Mouse (Mus musculus) CH12.LX (cell line): ENCODE data around the gene Gpr55. TPM values are rescaled to one million over a fixed set of nuclear protein-coding genes. Genes with fewer than 3 reads are reported as not detected.
A peak's percentile ranks its signal among the peaks of the same experiment; 100 is the strongest.
"Not testable (repeated sequence)": the region's sequence is repeated elsewhere in the genome, so short reads cannot be mapped to it uniquely, and the experiment has no call there.

Experiments used
- DNase-seq: peaks from one replicate; pipeline ENCODE4 v3.0.0-alpha.2; 2013; ENCODE audit errors: extremely low read depth
- H3K27ac ChIP-seq: 2 replicates; pipeline ENCODE4 v1.5.1; 2012; ENCODE audit warnings: low read depth, mild to moderate bottlenecking, control low read depth, moderate library complexity; ENCODE audit not compliant: insufficient read depth
- H3K27me3 ChIP-seq: replicated peaks from 2 replicates; pipeline ENCODE3; 2012; ENCODE audit warnings: inconsistent platforms
- H3K36me3 ChIP-seq, 2 experiments: replicated peaks in 1 of 2; 2 replicates each; pipeline versions ENCODE3 to v1.6.1; 2012; ENCODE audit warnings: inconsistent platforms in 1 of 2, low read length in 1 of 2, mild to moderate bottlenecking in 1 of 2, mixed read lengths in 1 of 2, moderate library complexity in 1 of 2; ENCODE audit not compliant: control insufficient read depth in 1 of 2, insufficient read depth in 1 of 2
- H3K4me1 ChIP-seq, 2 experiments: 2 replicates each; pipeline ENCODE4 v1.6.1; 2012; ENCODE audit warnings: inconsistent platforms in 1 of 2, moderate library complexity in 1 of 2; ENCODE audit not compliant: insufficient read depth in 2 of 2, control insufficient read depth in 1 of 2
- H3K4me2 ChIP-seq: 2 replicates; pipeline ENCODE4 v1.6.1; 2012; ENCODE audit warnings: low read depth, mild to moderate bottlenecking, control low read depth; ENCODE audit not compliant: poor library complexity, insufficient read depth, severe bottlenecking
- H3K4me3 ChIP-seq, 3 experiments: fragments of 150-350 bp in 1 of 3; sonication (generic) in 1 of 3; replicated peaks in 1 of 3; 2 replicates each; pipeline versions ENCODE3 to v1.5.1; 2011 to 2012; ENCODE audit warnings: low read depth in 2 of 3, low read length in 2 of 3, mild to moderate bottlenecking in 2 of 3, moderate library complexity in 2 of 3, control low read depth in 1 of 3, improper control_type of control experiment in 1 of 3, inconsistent platforms in 1 of 3, mixed read lengths in 1 of 3; ENCODE audit not compliant: poor library complexity in 1 of 3
- H3K79me2 ChIP-seq: replicated peaks from 2 replicates; pipeline ENCODE4 v1.6.1; 2012; ENCODE audit warnings: mild to moderate bottlenecking, moderate library complexity; ENCODE audit not compliant: control insufficient read depth, poor library complexity, insufficient read depth, severe bottlenecking; ENCODE audit errors: extremely low read depth
- H3K9ac ChIP-seq: 2 replicates; pipeline ENCODE4 v1.6.1; 2012; ENCODE audit warnings: low read depth, mild to moderate bottlenecking, control low read depth, moderate library complexity; ENCODE audit not compliant: insufficient read depth
- H3K9me3 ChIP-seq: replicated peaks from 2 replicates; pipeline ENCODE3; 2012; ENCODE audit warnings: low read length, inconsistent platforms, mixed read lengths
- BHLHE40 ChIP-seq: IDR thresholded peaks from 2 replicates; pipeline ENCODE4 v1.6.1; 2011; ENCODE audit warnings: mild to moderate bottlenecking, low read depth, low read length, improper control_type of control experiment
- CHD1 ChIP-seq: IDR thresholded peaks from 2 replicates; pipeline ENCODE4 v1.6.1; 2012; ENCODE audit warnings: low read depth, low read length, improper control_type of control experiment, inconsistent platforms
- CHD2 ChIP-seq: IDR thresholded peaks from 2 replicates; pipeline ENCODE4 v1.6.1; 2011; ENCODE audit warnings: low read length, improper control_type of control experiment
- ELF1 ChIP-seq: IDR thresholded peaks from 2 replicates; pipeline ENCODE4 v1.6.1; 2014; ENCODE audit warnings: low read depth, mild to moderate bottlenecking, inconsistent platforms, low read length, improper control_type of control experiment
- EP300 ChIP-seq: IDR thresholded peaks from 2 replicates; pipeline ENCODE4 v1.6.1; 2011; ENCODE audit warnings: low read length, improper control_type of control experiment
- ETS1 ChIP-seq: conservative IDR thresholded peaks from 2 replicates; pipeline ENCODE4 v1.6.1; 2012; ENCODE audit warnings: low read depth, mild to moderate bottlenecking, inconsistent platforms, low read length, improper control_type of control experiment, moderate library complexity
- IRF4 ChIP-seq: IDR thresholded peaks from 2 replicates; pipeline ENCODE4 v1.6.1; 2014; ENCODE audit warnings: low read depth, mild to moderate bottlenecking, inconsistent platforms, low read length, improper control_type of control experiment
- JUND ChIP-seq: conservative IDR thresholded peaks from 2 replicates; pipeline ENCODE4 v1.6.1; 2011; ENCODE audit warnings: low read depth, low read length, improper control_type of control experiment
- MAFK ChIP-seq: IDR thresholded peaks from 2 replicates; pipeline ENCODE4 v1.6.1; 2011; ENCODE audit warnings: low read length, improper control_type of control experiment; ENCODE audit not compliant: insufficient replicate concordance
- MXI1 ChIP-seq: IDR thresholded peaks from 2 replicates; pipeline ENCODE4 v1.6.1; 2011; ENCODE audit warnings: mild to moderate bottlenecking, low read depth, low read length, improper control_type of control experiment
- POLR2AphosphoS2 ChIP-seq: IDR thresholded peaks from 2 replicates; pipeline ENCODE4 v1.6.1; 2011; ENCODE audit warnings: low read depth, low read length, improper control_type of control experiment
- RCOR1 ChIP-seq: conservative IDR thresholded peaks from 2 replicates; pipeline ENCODE4 v1.6.1; 2012; ENCODE audit warnings: low read depth, mild to moderate bottlenecking, inconsistent platforms, low read length, improper control_type of control experiment
- SIN3A ChIP-seq: IDR thresholded peaks from 2 replicates; pipeline ENCODE4 v1.6.1; 2012; ENCODE audit warnings: low read length, improper control_type of control experiment, inconsistent platforms
- ZMIZ1 ChIP-seq: IDR thresholded peaks from 2 replicates; pipeline ENCODE4 v1.6.1; 2012; ENCODE audit warnings: low read depth, mild to moderate bottlenecking, inconsistent platforms, low read length, improper control_type of control experiment
- ZNF384 ChIP-seq: IDR thresholded peaks from 2 replicates; pipeline ENCODE4 v1.6.1; 2012; ENCODE audit warnings: low read depth, low read length, improper control_type of control experiment, inconsistent platforms
- dilution Hi-C: fragments of 300-500 bp; cut with MboI; formaldehyde crosslinking; loops from 2 replicates; pipeline ENCODE4 v1.14.3; 2020; ENCODE audit warnings: low sequenced_read_pairs; ENCODE audit not compliant: extremely low pct_unique_long_range_greater_than_20kb, extremely low pct_ligation_motif_present
- in situ Hi-C: fragments of 300-500 bp; cut with MboI; formaldehyde crosslinking; loops from 3 replicates; pipeline ENCODE4 v1.14.3; 2019; ENCODE audit warnings: low sequenced_read_pairs, low pct_ligation_motif_present, low pct_unique_long_range_greater_than_20kb, mixed read lengths
- polyA plus RNA-seq: library from polyadenylated mRNA; unstranded; fragments of >175 nt; gene quantifications from 2 replicates; pipeline ENCODE4 v1.2.1, GENCODE M21; 2012; ENCODE audit warnings: low read depth; ENCODE audit not compliant: insufficient read length
- total RNA-seq, 2 experiments: library from RNA; depleted of rRNA; stranded (reverse); fragments of 300-350 nt in 1 of 2; fragments of >200 nt in 1 of 2; gene quantifications; 2 replicates each; pipeline ENCODE4 v1.2.3; 2012 to 2014

The Gpr55 gene
- total and polyA plus RNA-seq, 3 experiments: 16.4 to 24.3 (median 17.3) TPM

DNA sequence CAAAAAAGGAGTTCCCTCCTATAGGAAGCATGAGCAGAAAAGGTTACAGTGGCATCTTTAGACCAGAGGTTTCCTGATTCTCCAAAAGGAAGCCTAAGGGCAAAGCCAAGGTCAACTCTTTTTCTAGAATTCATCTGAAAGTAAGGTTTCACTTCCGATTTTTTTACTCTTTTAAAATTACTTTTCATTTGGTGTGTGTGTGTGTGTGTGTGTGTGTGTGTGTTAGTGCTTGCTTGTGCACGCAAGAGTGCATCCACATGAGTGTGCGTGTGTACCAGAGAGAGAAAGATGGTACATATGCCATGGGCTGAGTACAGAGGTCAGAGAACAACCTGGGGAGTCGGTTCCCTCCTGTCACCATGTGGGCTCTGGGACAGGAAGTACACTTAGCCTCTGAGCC is 28.1 kb upstream of the Gpr55 start:
- Histone ChIP-seq H3K4me2 (peak overlapping the region; percentile 8; the same call in 1 of the 2 replicates), H3K4me1 (peaks cover 23 to 67% of the 10 kb centered on the region in 2 experiments)
- H3K4me3 ChIP-seq, H3K36me3 ChIP-seq, H3K9ac ChIP-seq, DNase-seq, dilution Hi-C loops, H3K79me2 ChIP-seq, in situ Hi-C loops, H3K27ac ChIP-seq, H3K27me3 ChIP-seq, H3K9me3 ChIP-seq: not testable (repeated sequence)
- peak; percentile 49; the same call in 1 of the 2 replicates for TF ChIP-seq CHD1
- peak; percentile 62 for TF ChIP-seq ZNF384
- 0 out of 2 replicates have a peak, but pooled peaks have one; percentile 23 for TF ChIP-seq SIN3A
- TF ChIP-seq ETS1: 0 out of 2 replicates have a peak, but pooled peaks have one; percentile 9
- 0 out of 2 replicates have a peak, but pooled peaks have one; percentile 58 for TF ChIP-seq RCOR1
- peak; percentile 64 for TF ChIP-seq EP300
- TF ChIP-seq IRF4: peak; percentile 83
- peak; percentile 41; the same call in 1 of the 2 replicates for TF ChIP-seq CHD2
- TF ChIP-seq BHLHE40: peak; percentile 56; the same call in 1 of the 2 replicates

DNA sequence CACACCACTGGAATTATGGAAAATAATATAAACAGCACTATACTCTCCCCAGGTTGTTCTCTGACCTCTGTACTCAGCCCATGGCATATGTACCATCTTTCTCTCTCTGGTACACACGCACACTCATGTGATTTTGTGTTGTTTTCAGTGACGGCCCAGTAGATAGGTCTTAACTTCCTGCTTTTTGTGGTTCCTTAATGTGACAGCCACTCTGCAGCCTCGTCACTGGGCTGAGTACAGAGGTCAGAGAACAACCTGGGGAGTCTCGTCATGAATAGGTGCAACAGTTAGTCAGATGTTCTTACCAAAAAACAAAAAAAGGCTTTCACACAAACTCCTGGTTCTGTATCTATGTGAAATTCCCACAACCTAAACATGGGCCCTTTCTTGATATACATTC is 27.5 kb upstream of the Gpr55 start:
- Histone ChIP-seq H3K4me2 (peak overlapping the region; percentile 8; the same call in 1 of the 2 replicates), H3K9me3 (peaks cover 4% of the 10 kb centered on the region), H3K4me3 (no peak overlapping the region), H3K27me3 (no peaks in the 10 kb centered on the region), H3K79me2 (no peaks in the 10 kb centered on the region), H3K27ac (0 out of 2 replicates have a peak overlapping the region, but pooled peaks have one; percentile 18), H3K4me1 (peaks cover 23 to 67% of the 10 kb centered on the region in 2 experiments), H3K9ac (no peak overlapping the region), H3K36me3 (no peaks in the 10 kb centered on the region)
- dilution Hi-C loops: no loop called here
- no peak for DNase-seq
- in situ Hi-C loops: no loop called here
- no peak for TF ChIP-seq ZNF384
- no peak for TF ChIP-seq JUND
- no peak; the same call in 1 of the 2 replicates for TF ChIP-seq CHD1
- TF ChIP-seq EP300: no peak
- no peak for TF ChIP-seq MXI1
- no peak for TF ChIP-seq POLR2AphosphoS2
- TF ChIP-seq ETS1: no peak
- no peak for TF ChIP-seq ELF1
- TF ChIP-seq MAFK: no peak
- TF ChIP-seq SIN3A: no peak
- TF ChIP-seq ZMIZ1: no peak
